Mouse (Mus musculus) myocyte (in vitro differentiated cells): ENCODE measurements at regions not wholly inside any gene's neighbourhood (a gene's known extent, or its start where the extent isn't known, plus 50 kb on each side); places are given as distances from the start of the nearest gene placed in this dataset.

ENCODE experiments used
- E2F4 ChIP-seq: IDR thresholded peaks from one replicate; pipeline ENCODE4 v1.6.1; 2011; ENCODE audit warnings: mild to moderate bottlenecking, control low read depth, moderate library complexity; ENCODE audit not compliant: insufficient read depth
- MAX ChIP-seq: IDR thresholded peaks from one replicate; pipeline ENCODE4 v1.6.1; 2011; ENCODE audit warnings: low read depth, mild to moderate bottlenecking, control low read depth
- MYOD1 ChIP-seq, 3 experiments: IDR thresholded peaks; one replicate each; pipeline ENCODE4 v1.6.1; 2011; ENCODE audit warnings: control low read depth in 2 of 3, low read depth in 2 of 3, mild to moderate bottlenecking in 2 of 3, moderate library complexity in 1 of 3; ENCODE audit not compliant: insufficient read length in 2 of 3, control insufficient read depth in 1 of 3
- MYOG ChIP-seq, 3 experiments: IDR thresholded peaks; one replicate each; pipeline ENCODE4 v1.6.1; 2011; ENCODE audit warnings: control low read depth in 2 of 3, low read depth in 2 of 3, mild to moderate bottlenecking in 2 of 3; ENCODE audit not compliant: insufficient read length in 2 of 3, control insufficient read depth in 1 of 3, insufficient read depth in 1 of 3
- POLR2A ChIP-seq: IDR thresholded peaks from one replicate; pipeline ENCODE4 v1.6.1; 2011; ENCODE audit warnings: low read depth, mild to moderate bottlenecking, control low read depth, moderate library complexity; ENCODE audit not compliant: insufficient read length
- POLR2AphosphoS2 ChIP-seq: IDR thresholded peaks from one replicate; pipeline ENCODE4 v1.6.1; 2011; ENCODE audit warnings: low read depth, control low read depth; ENCODE audit not compliant: insufficient read length
- REST ChIP-seq: IDR thresholded peaks from one replicate; pipeline ENCODE4 v1.6.1; 2011; ENCODE audit warnings: mild to moderate bottlenecking, control low read depth, moderate library complexity; ENCODE audit not compliant: insufficient read depth, insufficient read length
- TCF12 ChIP-seq: IDR thresholded peaks from one replicate; pipeline ENCODE4 v1.6.1; 2011; ENCODE audit warnings: mild to moderate bottlenecking, control low read depth; ENCODE audit not compliant: poor library complexity, insufficient read depth, severe bottlenecking
- USF1 ChIP-seq: IDR thresholded peaks from one replicate; pipeline ENCODE4 v1.6.1; 2011; ENCODE audit warnings: low read depth, mild to moderate bottlenecking, control low read depth, moderate library complexity

- TF ChIP-seq POLR2A = no peak
- TF ChIP-seq POLR2AphosphoS2 = no peak
- TF ChIP-seq E2F4 = no peak
- no peak for TF ChIP-seq MAX
- TF ChIP-seq MYOG (IDR thresholded peaks at IDR 0.05; ENCODE audit: control insufficient read depth in 1 of 3, insufficient read depth in 1 of 3, insufficient read length in 2 of 3, low read depth in 2 of 3) = no peak
- TF ChIP-seq USF1 = no peak
- TF ChIP-seq REST = no peak
- no peak for TF ChIP-seq MYOD1 (IDR thresholded peaks at IDR 0.05; ENCODE audit: control insufficient read depth in 1 of 3, insufficient read length in 2 of 3, low read depth in 2 of 3)
- TF ChIP-seq TCF12 = no peak
These were observed 317.3 kb upstream of the Jarid2 start for GRCm38 (mm10) chr13:44411781-44412496.
